Mouse (Mus musculus) hindbrain, embryonic 14.5 days (tissue): ENCODE measurements at regions not wholly inside any gene's neighbourhood (a gene's known extent, or its start where the extent isn't known, plus 50 kb on each side); places are given as distances from the start of the nearest gene placed in this dataset.

Source experiments
- ATAC-seq: fragments of 200-750 bp; cut with Nextera tagmentation; 2 replicates; pipeline ENCODE4 v1.8.0; 2017; ENCODE audit warnings: moderate number of reproducible peaks, mild to moderate bottlenecking, moderate TSS enrichment, moderate library complexity; ENCODE audit not compliant: low FRiP score
- DNase-seq: peaks from one replicate; pipeline ENCODE4 v3.0.0-alpha.2; 2015; ENCODE audit warnings: low spot score
- H3K27ac ChIP-seq: fragments of 300-500 bp; sonication (generic); 2 replicates; pipeline ENCODE4 v1.5.1; 2014; ENCODE audit warnings: mild to moderate bottlenecking, moderate library complexity
- H3K27me3 ChIP-seq: fragments of 300-500 bp; sonication (generic); 2 replicates; pipeline ENCODE4 v1.6.1; 2014; ENCODE audit warnings: mild to moderate bottlenecking, low read length, mixed read lengths; ENCODE audit not compliant: control insufficient read depth, insufficient read depth
- H3K36me3 ChIP-seq: fragments of 300-500 bp; sonication (generic); replicated peaks from 2 replicates; pipeline ENCODE4 v1.6.1; 2014; ENCODE audit not compliant: control insufficient read depth, insufficient read depth
- H3K4me1 ChIP-seq: fragments of 300-500 bp; sonication (generic); replicated peaks from 2 replicates; pipeline ENCODE4 v1.6.1; 2014; ENCODE audit warnings: antibody characterized with exemption, low read length, mixed read lengths; ENCODE audit not compliant: control insufficient read depth, insufficient read depth
- H3K4me2 ChIP-seq: fragments of 300-500 bp; sonication (generic); replicated peaks from 2 replicates; pipeline ENCODE4 v1.6.1; 2014; ENCODE audit warnings: mild to moderate bottlenecking, moderate library complexity
- H3K4me3 ChIP-seq: fragments of 300-500 bp; sonication (generic); replicated peaks from 2 replicates; pipeline ENCODE4 v1.5.1; 2014; ENCODE audit warnings: mild to moderate bottlenecking, low read length
- H3K9ac ChIP-seq: fragments of 300-500 bp; sonication (generic); 2 replicates; pipeline ENCODE4 v1.6.1; 2014
- H3K9me3 ChIP-seq: fragments of 300-500 bp; sonication (generic); 2 replicates; pipeline ENCODE4 v1.6.1; 2016; ENCODE audit warnings: low read length; ENCODE audit not compliant: control insufficient read depth
- WGBS: fragments of 180-500 bp; shearing (Covaris S2); extraction: QIAGEN DNeasy Blood & Tissue Kit; methylation state at CpG from one replicate; pipeline ENCODE4 v1.1.7; 2014; 5-methylcytosine and 5-hydroxymethylcytosine counted together

DNA sequence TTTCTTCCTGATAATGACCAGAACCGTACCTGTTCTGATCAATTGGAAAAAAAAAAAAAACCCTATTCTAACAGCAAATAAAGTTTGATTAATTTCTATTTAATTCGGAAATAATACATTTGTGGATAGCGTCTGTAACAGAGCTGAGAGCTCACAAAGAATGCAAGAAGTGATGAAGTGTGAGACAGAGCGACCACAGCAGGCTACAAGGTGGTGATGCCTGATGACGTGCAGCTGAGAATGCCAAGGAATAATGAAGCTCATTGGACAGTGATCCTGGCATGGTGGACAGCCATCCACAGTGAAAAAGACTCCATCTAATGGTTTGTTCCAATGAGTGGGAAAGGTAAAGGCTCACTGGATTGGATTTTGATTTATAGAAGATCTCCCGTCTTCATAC is 111.2 kb upstream of the Hand2 start:
- Histone ChIP-seq H3K4me2 (no peak overlapping the region), H3K27me3 (no peaks in the 10 kb centered on the region), H3K9ac (no peak overlapping the region), H3K36me3 (no peaks in the 10 kb centered on the region), H3K9me3 (no peaks in the 10 kb centered on the region), H3K27ac (no peak overlapping the region), H3K4me3 (no peak overlapping the region), H3K4me1 (no peaks in the 10 kb centered on the region)
- no peak for DNase-seq
- no peak for ATAC-seq
- WGBS: 82% methylated on average over 6 of the region's 6 CpGs

DNA sequence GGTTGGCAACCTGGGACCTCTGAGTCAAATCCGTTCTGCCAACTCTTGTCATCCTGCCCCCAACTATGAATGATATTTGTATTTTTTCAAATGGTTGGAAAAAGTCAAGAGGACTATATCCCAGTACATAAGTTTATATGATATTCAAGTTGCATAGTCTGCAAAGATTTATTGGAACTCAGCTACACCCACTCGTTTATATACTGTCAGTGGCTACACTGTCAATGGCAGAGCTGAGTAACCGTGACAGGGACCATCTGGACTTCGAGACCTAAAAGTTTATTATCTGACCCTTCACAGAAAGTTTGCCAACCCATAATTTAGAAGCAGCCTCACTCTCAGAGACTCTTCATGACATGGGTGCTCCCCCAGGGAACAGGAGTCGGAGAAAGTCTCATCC is 107.7 kb upstream of the Hand2 start:
- Histone ChIP-seq H3K9ac (no peak overlapping the region), H3K9me3 (no peaks in the 10 kb centered on the region), H3K27me3 (no peaks in the 10 kb centered on the region), H3K4me3 (no peak overlapping the region), H3K27ac (no peak overlapping the region), H3K4me1 (no peaks in the 10 kb centered on the region), H3K36me3 (no peaks in the 10 kb centered on the region), H3K4me2 (no peak overlapping the region)
- ATAC-seq: no peak
- DNase-seq: no peak
- 90% methylated on average over 5 of the region's 5 CpGs for WGBS

DNA sequence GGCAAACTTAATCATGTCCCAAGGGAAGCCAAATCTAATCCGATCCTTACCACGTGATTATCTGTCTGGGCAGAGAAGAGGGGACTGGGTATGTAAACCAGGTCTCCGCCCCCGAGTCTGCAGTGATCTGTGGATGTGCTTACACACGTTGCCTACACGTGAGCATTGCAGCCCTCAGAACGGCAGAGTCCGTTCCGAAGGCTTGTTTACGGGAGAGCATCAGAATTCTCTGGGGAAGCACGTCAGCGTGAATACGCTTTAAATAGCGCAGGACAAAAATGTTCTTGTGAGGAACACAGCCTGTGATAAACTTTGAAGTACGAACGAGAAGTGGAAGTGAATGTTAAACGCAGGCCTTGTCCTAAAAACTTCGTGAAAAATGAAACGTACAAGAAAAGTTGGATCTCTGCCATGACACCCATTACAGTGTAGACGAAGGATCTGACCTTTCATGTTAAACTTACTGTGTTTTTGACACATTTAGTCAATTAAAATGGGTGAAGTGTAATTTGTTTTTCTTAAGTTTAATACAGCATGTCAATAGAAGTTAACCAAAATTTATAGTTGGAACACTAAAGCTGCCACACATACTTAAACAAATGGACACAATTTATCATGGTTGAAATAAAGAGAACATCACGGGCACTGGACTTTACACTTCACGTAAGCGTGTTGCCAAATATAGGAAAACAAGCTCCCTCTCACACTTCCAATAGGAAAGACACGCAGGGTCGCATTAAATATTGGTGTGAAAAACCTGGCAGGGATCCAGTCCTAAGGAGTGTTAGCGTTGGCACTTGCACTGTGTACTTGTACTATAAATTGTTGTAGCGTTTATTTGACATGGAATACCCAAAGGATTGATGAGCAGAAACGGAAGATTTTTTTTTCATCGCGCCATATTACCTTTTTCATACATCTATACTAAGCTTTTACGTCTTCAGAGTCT is 106.5 kb upstream of the Hand2 start:
- 81% methylated on average over 31 of the region's 31 CpGs for WGBS
- DNase-seq: no peak
- H3K9ac ChIP-seq: no peak overlapping the region
- no peaks in the 10 kb centered on the region for H3K27me3 ChIP-seq
- no peak overlapping the region for H3K4me2 ChIP-seq
- H3K36me3 ChIP-seq: no peaks in the 10 kb centered on the region
- H3K4me1 ChIP-seq: no peaks in the 10 kb centered on the region
- no peak overlapping the region for H3K4me3 ChIP-seq
- no peaks in the 10 kb centered on the region for H3K9me3 ChIP-seq
- H3K27ac ChIP-seq: no peak overlapping the region
- no peak for ATAC-seq

DNA sequence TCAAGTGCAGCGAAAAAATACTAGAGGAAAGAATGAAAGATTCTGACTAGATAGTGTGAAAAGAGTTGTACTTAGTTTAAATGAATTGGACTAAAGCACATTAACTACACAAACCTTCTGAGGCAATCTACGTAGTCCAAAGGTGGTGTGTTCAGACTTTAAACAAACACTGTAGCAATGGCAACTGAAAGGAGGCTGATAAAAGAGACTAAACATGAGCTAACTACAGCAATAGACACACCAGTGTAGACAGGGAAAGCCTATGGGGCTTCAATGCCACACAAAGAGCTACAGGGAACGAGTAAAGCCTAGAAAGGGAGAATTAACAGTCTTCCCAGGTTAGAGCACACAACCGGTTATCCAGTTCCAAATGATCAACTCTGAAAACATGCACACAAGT is 90.2 kb upstream of the Hand2 start:
- no peak overlapping the region for H3K4me3 ChIP-seq
- no peak overlapping the region for H3K4me2 ChIP-seq
- H3K9ac ChIP-seq: no peak overlapping the region
- H3K36me3 ChIP-seq: no peaks in the 10 kb centered on the region
- DNase-seq (no peak), ATAC-seq (no peak)
- no peak overlapping the region for H3K27ac ChIP-seq
- WGBS: 80% methylated on average over 4 of the region's 4 CpGs
- H3K27me3 ChIP-seq: no peaks in the 10 kb centered on the region
- H3K4me1 ChIP-seq: no peaks in the 10 kb centered on the region
- no peaks in the 10 kb centered on the region for H3K9me3 ChIP-seq

DNA sequence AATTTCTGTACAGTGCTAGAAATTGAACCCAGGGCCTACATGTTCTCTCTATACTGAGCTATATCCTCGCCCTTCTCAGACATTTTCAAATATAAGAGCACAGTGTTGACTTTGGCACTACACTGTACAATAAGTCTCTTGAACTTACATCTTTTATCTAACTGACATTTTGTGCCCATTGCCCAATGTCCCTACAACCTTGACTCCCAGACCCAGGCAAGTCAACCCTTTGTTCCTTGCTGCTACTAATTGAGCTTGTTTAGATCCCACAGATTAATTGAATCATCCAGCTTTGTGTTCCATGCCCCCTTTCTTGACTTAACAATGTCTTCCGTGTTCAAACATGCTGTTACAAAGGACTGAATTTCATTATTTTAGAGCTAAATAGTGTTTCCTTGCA is 78.5 kb upstream of the Hand2 start:
- DNase-seq (no peak), ATAC-seq (no peak)
- Histone ChIP-seq H3K4me1 (no peaks in the 10 kb centered on the region), H3K4me2 (no peak overlapping the region), H3K27me3 (no peaks in the 10 kb centered on the region), H3K36me3 (no peaks in the 10 kb centered on the region), H3K27ac (no peak overlapping the region), H3K9me3 (no peaks in the 10 kb centered on the region), H3K9ac (no peak overlapping the region), H3K4me3 (no peak overlapping the region)
- 69% methylated on average over 2 of the region's 2 CpGs for WGBS

DNA sequence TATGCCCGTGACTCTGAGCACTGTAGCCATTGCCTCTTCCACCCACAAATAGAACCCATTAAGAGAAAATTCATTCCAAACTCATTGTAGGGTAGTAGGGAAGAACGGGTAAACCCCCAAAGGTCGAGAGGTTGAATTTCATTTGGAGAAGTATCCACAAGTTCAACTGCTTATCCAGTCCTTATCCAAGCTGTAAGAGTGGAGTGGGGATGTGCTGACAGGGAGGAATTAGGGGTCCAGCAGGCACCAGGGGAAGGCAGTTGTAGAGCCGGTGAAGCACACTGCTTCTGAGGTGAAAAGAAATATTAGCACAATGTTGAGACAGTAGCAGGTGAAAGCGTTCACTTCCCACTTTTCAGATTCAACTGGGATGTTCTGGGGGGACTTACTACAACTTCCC is 71.7 kb upstream of the Hand2 start:
- ATAC-seq (no peak), DNase-seq (no peak)
- no peaks in the 10 kb centered on the region for H3K4me1 ChIP-seq
- no peak overlapping the region for H3K4me2 ChIP-seq
- no peak overlapping the region for H3K27ac ChIP-seq
- no peaks in the 10 kb centered on the region for H3K9me3 ChIP-seq
- 81% methylated on average over 5 of the region's 5 CpGs for WGBS
- no peak overlapping the region for H3K9ac ChIP-seq
- no peaks in the 10 kb centered on the region for H3K27me3 ChIP-seq
- no peak overlapping the region for H3K4me3 ChIP-seq
- no peaks in the 10 kb centered on the region for H3K36me3 ChIP-seq
